Mouse (Mus musculus): Measurements from ENCODE around the gene Eif2ak4.

Gene Eif2ak4

GRCm38 (mm10) chr2:118509688-118510446, 121.4 kb downstream of the Eif2ak4 start:
- no peak for DNase-seq (ENCODE audit: low spot score in 2 of 2)

GRCm38 (mm10) chr2:118510447-118511310, 122.3 kb downstream of the Eif2ak4 start:
- peak; percentile 57 to 78 for DNase-seq (ENCODE audit: low spot score in 2 of 2)

DNA sequence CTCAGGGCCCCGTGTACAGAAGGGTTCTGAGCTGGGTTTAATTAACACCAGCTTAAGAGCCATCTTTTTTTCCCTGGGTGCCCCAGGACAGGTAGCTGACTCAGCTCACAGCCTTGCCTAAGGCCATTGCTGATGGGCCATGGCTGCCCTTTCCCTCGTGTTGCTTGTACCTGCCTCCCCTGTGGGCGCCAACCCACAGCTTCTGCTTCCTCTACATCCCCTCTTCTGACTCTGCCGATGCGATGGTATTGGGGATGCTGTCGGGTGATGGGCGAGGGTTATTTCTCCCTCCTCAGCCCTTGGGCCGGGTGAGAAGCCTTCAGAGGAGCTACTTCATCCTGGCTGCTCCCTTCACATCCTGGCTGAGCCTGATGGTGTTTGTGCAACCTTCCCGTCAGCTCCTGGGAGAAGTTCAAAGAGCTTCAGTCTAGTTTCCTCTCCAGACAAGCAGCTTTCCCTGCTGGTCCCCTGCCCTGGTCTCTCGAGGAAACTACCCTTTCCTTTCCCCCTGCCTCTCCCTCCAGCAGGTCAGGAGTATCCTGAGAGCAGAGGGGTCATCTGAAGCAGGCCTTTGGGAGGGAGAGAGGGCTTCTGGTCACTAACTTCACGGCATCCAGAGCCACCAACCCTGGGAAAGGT, 123.5 kb downstream of the Eif2ak4 start:
- no peak for DNase-seq (ENCODE audit: low spot score in 2 of 2)

DNA sequence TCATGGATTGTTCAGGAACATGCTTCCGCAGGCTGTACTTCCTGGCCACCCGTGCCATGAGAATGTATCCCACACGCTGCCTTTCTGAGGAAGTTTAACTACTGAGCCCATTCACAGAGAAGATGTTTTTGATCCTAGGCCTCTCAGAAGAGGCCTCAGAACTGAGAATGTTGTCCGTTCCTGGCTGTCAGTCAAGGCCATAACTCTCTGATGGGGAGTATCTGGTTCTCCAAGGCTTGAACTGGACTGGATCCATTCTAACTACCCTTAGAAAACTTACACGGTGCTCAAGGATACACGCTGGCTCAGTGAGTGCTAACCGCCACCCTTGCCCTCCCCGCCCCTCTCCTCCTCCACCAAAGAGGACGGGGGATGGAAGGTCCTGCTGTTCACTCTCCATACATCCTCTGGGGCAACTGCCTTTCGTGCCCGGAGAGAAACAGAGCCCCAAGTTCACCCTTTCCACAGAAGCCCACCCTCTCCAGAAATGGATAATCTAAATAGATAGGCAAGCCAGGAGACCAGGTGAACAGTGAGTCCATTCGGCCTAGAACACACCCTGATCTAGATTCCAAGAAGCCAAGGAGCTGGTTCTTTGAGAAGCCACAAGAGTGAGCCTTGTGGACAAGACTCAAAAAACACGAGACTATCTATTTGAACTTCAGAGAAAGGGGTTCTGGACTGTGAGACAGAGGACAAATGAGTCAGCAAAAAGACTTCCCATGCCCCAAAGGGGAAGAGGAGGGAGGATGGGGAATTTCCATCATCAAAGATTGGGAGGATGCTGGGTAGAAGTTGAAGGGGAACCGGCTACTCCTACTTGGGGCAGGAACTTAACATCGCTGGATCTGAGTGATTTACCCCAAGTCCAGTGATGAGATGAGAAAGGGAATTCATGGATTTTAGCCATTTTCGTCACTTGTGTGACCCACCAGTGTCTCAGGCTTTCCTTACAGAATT, 124.3 kb downstream of the Eif2ak4 start:
- no peak for DNase-seq (ENCODE audit: low spot score in 2 of 2)

DNA sequence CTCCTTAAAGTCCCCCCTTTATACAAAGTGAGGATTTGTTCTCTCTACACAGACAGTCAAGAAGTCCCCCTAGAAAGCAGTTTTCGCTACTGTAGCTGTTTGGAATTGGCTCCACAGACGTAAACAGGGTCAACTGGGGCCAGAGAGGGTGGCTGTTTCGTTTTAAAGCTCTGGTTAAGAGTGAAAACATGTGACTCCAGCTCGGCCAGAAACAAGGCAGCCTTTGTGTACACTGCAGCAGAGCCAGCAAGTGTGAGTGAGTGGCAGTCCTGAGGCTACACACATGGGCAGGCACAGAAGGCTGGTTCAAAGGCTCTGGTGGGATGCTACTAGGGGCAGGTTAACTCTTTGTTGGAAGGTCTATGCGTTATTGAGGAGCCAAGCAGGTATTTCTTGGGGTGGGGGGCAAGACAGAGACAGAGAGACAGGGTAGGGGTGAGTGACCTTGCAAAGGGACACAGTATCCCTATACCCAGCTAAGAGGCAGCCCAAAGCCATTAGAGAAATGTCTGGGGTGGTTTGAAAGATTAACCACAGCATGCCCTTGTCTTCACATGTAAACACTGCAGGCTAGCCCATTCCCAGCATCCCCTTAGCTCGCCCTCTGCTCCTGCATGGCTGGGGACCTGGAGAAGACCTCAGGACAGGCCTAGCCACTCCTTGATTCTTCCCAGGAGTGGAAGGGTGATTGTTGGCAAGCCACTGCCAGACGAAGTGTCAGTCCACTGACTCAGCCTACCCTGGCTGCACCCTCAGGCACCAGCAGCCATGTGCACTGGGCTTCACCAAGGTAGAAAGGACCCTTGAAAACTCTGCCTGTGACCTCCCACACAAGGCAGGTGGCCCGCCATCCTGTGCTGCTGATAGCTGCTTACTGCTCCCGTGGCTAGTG, 131.9 kb downstream of the Eif2ak4 start:
- DNase-seq (ENCODE audit: low spot score in 2 of 2), result no peak

DNA sequence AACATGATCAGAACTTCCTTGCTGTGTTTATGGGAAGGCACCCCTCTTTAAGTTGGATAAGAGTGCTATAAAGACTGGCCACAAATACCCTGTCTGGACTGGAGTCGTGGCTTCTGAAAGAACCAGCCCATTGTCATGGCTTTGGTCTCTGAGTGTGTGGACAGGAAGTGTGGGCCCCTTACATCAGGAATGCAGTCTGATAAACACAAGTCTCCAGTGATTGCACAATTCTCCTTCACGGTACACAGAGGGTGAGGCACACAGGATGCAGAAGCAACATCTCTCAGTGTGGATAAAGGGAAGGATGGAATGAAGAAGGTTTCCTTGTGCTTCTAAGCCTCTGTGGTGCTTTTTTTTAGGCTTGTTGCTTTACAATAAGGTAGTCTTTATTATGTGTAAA, 133.8 kb downstream of the Eif2ak4 start:
- no peak for DNase-seq (ENCODE audit: low spot score in 2 of 2)

- DNase-seq (ENCODE audit: low spot score in 2 of 2), result no peak
Observed at GRCm38 (mm10) chr2:118523163-118523730, 134.8 kb downstream of the Eif2ak4 start.

- DNase-seq (ENCODE audit: low spot score in 2 of 2), result no peak
Observed at GRCm38 (mm10) chr2:118524811-118525210, 136.4 kb downstream of the Eif2ak4 start.

Measured in frontal cortex, postnatal 25 days (tissue).